Mouse (Mus musculus) kidney, embryonic 14.5 days (tissue): ENCODE results near the gene Rab29. TPM values are rescaled to one million over a fixed set of nuclear protein-coding genes. Genes with fewer than 3 reads are reported as not detected.
"Not testable (repeated sequence)": the region's sequence is repeated elsewhere in the genome, so short reads cannot be mapped to it uniquely, and the experiment has no call there.

Source experiments
- ATAC-seq: fragments of 200-750 bp; cut with Nextera tagmentation; 2 replicates; pipeline ENCODE4 v1.8.0; 2017; ENCODE audit warnings: moderate number of reproducible peaks, mild to moderate bottlenecking, moderate TSS enrichment, moderate library complexity; ENCODE audit not compliant: low FRiP score, low TSS enrichment
- H3K27ac ChIP-seq: fragments of 300-500 bp; sonication (generic); 2 replicates; pipeline ENCODE4 v1.5.1; 2014; ENCODE audit warnings: low read depth, mild to moderate bottlenecking, low read length, moderate library complexity, mixed read lengths
- H3K27me3 ChIP-seq: fragments of 300-500 bp; sonication (generic); 2 replicates; pipeline ENCODE4 v1.6.1; 2014; ENCODE audit warnings: mild to moderate bottlenecking, low read length; ENCODE audit not compliant: control insufficient read depth, insufficient read depth
- H3K36me3 ChIP-seq: fragments of 300-500 bp; sonication (generic); 2 replicates; pipeline ENCODE4 v1.6.1; 2014; ENCODE audit warnings: low read length, mixed read lengths; ENCODE audit not compliant: control insufficient read depth, insufficient read depth
- H3K4me1 ChIP-seq: fragments of 300-500 bp; sonication (generic); 2 replicates; pipeline ENCODE4 v1.6.1; 2014; ENCODE audit warnings: low read length, mixed read lengths; ENCODE audit not compliant: control insufficient read depth, insufficient read depth
- H3K4me2 ChIP-seq: fragments of 300-500 bp; sonication (generic); replicated peaks from 2 replicates; pipeline ENCODE4 v1.6.1; 2014; ENCODE audit warnings: low read depth, mild to moderate bottlenecking, low read length
- H3K4me3 ChIP-seq: fragments of 300-500 bp; sonication (generic); 2 replicates; pipeline ENCODE4 v1.5.1; 2014; ENCODE audit warnings: mild to moderate bottlenecking, low read length
- H3K9ac ChIP-seq: fragments of 300-500 bp; sonication (generic); 2 replicates; pipeline ENCODE4 v1.6.1; 2014; ENCODE audit warnings: low read depth, mild to moderate bottlenecking, low read length, moderate library complexity
- H3K9me3 ChIP-seq: fragments of 300-500 bp; sonication (generic); 2 replicates; pipeline ENCODE4 v1.6.1; 2016; ENCODE audit warnings: low read length; ENCODE audit not compliant: control insufficient read depth
- WGBS: fragments of 180-500 bp; shearing (Covaris S2); extraction: QIAGEN DNeasy Blood & Tissue Kit; methylation state at CpG from one replicate; pipeline ENCODE4 v1.1.7; 2014; 5-methylcytosine and 5-hydroxymethylcytosine counted together
- polyA plus RNA-seq: library from polyadenylated mRNA; unstranded; fragments of >200 nt; fragmentation: Nextera tagmentation; extraction: Ambion mirVana; gene quantifications from 2 replicates; pipeline ENCODE4 v1.2.1, GENCODE M21; 2014

Rab29 gene
- polyA plus RNA-seq, 1 experiment from 2014 or later = 15.4 TPM

- no peak overlapping the region for H3K4me2 ChIP-seq
- 90% methylated on average over 3 of the region's 3 CpGs for WGBS
- H3K27ac ChIP-seq = no peak overlapping the region
- no peak for ATAC-seq
- no peak overlapping the region for H3K9ac ChIP-seq
- H3K4me1 ChIP-seq = peaks cover 6% of the 10 kb centered on the region
- H3K4me3 ChIP-seq = no peak overlapping the region
- H3K27me3 ChIP-seq = no peaks in the 10 kb centered on the region
- no peaks in the 10 kb centered on the region for H3K9me3 ChIP-seq
- H3K36me3 ChIP-seq = no peaks in the 10 kb centered on the region; the same call in 1 of the 2 replicates
Observed at GRCm38 (mm10) chr1:131908456-131908855, 41.4 kb downstream of the Rab29 start.

DNA sequence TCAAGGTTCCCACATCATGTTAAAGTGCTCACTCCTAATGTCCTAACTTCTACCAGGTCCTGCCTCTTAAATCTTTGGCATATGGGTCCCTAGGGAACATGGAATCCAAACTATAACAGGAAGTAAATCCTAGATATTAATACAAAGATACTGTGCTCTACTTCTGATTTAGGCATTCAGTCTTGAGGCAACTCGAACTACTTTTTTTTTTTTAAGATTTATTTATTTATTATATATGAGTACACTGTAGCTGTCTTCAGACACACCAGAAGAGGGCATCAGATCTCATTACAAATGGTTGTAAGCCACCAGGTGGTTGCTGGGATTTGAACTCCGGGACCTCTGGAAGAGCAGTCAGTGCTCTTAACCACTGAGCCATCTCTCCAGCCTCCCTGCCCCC is 42.2 kb downstream of the Rab29 start:
- H3K27ac ChIP-seq, H3K4me1 ChIP-seq, H3K4me2 ChIP-seq, H3K9me3 ChIP-seq, H3K4me3 ChIP-seq, H3K27me3 ChIP-seq, ATAC-seq, H3K9ac ChIP-seq, H3K36me3 ChIP-seq: not testable (repeated sequence)
- 94% methylated on average over 2 of the region's 2 CpGs for WGBS

- peak within 1 kb of the TSS; percentile 79 for H3K4me2 ChIP-seq
- H3K36me3 ChIP-seq = no peaks in the 10 kb centered on the region; the same call in 1 of the 2 replicates
- WGBS = under 1% methylated on average over 35 of the region's 35 CpGs
- peaks cover 6% of the 10 kb centered on the region for H3K4me1 ChIP-seq
- no peaks in the 10 kb centered on the region for H3K9me3 ChIP-seq
- H3K4me3 ChIP-seq = peak within 1 kb of the TSS; percentile 96
- peak within 1 kb of the TSS; percentile 98 for H3K27ac ChIP-seq
- no peaks in the 10 kb centered on the region for H3K27me3 ChIP-seq
- peak; percentile 99 for ATAC-seq
- H3K9ac ChIP-seq = peak within 1 kb of the TSS; percentile 100
Observed at GRCm38 (mm10) chr1:131910001-131910648, 43.1 kb downstream of the Rab29 start, which contains the start of gene Nucks1. TSS of gene Nucks1 (plus strand) at chr1:131910534.

DNA sequence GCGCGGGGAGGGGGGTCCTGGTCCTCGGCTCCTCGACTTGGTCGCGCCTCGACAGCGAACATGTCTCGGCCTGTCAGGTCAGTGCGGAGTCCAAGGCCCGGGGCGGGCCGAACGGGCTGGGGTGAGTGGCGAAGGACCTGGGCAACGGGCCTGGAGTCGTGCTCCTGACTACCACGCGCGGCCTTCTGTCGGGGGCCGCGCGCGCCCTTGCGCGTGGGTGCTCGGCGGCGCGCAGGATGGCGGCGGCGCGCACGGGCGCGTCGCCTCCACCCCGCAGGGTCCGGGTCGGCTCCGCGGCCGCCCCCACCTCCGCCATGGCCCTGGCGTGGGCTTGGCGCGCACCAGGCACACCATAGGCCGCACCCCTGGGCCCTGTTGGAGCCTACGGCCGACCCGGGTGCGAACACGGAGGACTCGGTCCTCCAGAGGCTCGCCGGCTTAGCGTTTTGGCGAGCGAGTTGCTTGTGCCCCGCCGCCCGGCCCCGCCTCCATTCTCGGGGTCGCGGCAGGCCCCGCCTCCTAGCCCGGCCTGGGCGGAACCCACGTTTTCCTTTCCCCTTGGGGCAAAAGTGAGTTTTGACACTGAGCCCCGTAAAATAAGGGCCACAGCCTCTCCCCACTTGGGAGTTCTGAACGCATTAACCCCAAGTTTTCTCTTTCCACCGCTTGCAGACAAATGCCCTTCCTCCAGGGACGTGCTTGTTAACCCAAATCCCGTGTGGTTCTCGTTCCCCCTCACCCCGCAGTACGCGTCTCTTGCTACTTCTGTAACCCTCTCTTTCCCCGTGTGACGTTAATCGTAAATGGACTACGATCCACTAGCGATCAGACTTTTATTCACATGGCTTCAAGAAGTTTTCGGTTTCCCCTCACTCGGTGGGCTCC is 43.9 kb downstream of the Rab29 start:
- H3K27me3 ChIP-seq = no peaks in the 10 kb centered on the region
- peaks cover 6% of the 10 kb centered on the region for H3K4me1 ChIP-seq
- peak; percentile 89 for ATAC-seq
- peak overlapping the region; percentile 79 for H3K4me2 ChIP-seq
- H3K9ac ChIP-seq = peak overlapping the region; percentile 100
- whole genome bisulfite sequencing = 1% methylated on average over 75 of the region's 88 CpGs
- no peaks in the 10 kb centered on the region for H3K9me3 ChIP-seq
- H3K36me3 ChIP-seq = peaks cover 3% of the 10 kb centered on the region; the same call in 1 of the 2 replicates
- peak overlapping the region; percentile 96 for H3K4me3 ChIP-seq
- peak overlapping the region; percentile 98 for H3K27ac ChIP-seq

GRCm38 (mm10) chr1:131917634-131918033 is 50.6 kb downstream of the Rab29 start:
- no peaks in the 10 kb centered on the region for H3K9me3 ChIP-seq
- WGBS = 76% methylated on average over 6 of the region's 6 CpGs
- H3K9ac ChIP-seq = no peak overlapping the region
- H3K27ac ChIP-seq = no peak overlapping the region
- no peak overlapping the region for H3K4me3 ChIP-seq
- H3K4me2 ChIP-seq = no peak overlapping the region
- H3K27me3 ChIP-seq = no peaks in the 10 kb centered on the region
- ATAC-seq = no peak
- peaks cover 42% of the 10 kb centered on the region for H3K36me3 ChIP-seq
- no peaks in the 10 kb centered on the region for H3K4me1 ChIP-seq

GRCm38 (mm10) chr1:131919052-131919451 is 52.0 kb downstream of the Rab29 start:
- Histone ChIP-seq H3K27ac (no peak overlapping the region), H3K4me1 (no peaks in the 10 kb centered on the region), H3K36me3 (peaks cover 55% of the 10 kb centered on the region), H3K9ac (no peak overlapping the region), H3K9me3 (no peaks in the 10 kb centered on the region), H3K27me3 (no peaks in the 10 kb centered on the region), H3K4me3 (no peak overlapping the region), H3K4me2 (no peak overlapping the region)
- no peak for ATAC-seq
- WGBS = 96% methylated on average over 2 of the region's 2 CpGs

- no peak overlapping the region for H3K4me3 ChIP-seq
- H3K36me3 ChIP-seq = peaks cover 75% of the 10 kb centered on the region
- 96% methylated on average over 3 of the region's 3 CpGs for WGBS
- H3K27me3 ChIP-seq = no peaks in the 10 kb centered on the region
- no peaks in the 10 kb centered on the region for H3K4me1 ChIP-seq
- H3K4me2 ChIP-seq = no peak overlapping the region
- H3K27ac ChIP-seq = no peak overlapping the region
- H3K9me3 ChIP-seq = no peaks in the 10 kb centered on the region
- ATAC-seq = no peak
- H3K9ac ChIP-seq = no peak overlapping the region
Observed at GRCm38 (mm10) chr1:131922100-131922499, 55.1 kb downstream of the Rab29 start.
